Mouse (Mus musculus) left cerebral cortex, adult 8-10 months (tissue): ENCODE measurements around the gene Tgds. TPM values are rescaled to one million over a fixed set of nuclear protein-coding genes. Genes with fewer than 3 reads are reported as not detected.
A peak's percentile ranks its signal among the peaks of the same experiment; 100 is the strongest.
"Not testable (repeated sequence)": the region's sequence is repeated elsewhere in the genome, so short reads cannot be mapped to it uniquely, and the experiment has no call there.

Experiments used
- DNase-seq, 2 experiments: peaks; one replicate each; pipeline ENCODE4 v3.0.0; 2022; ENCODE audit warnings: low spot score in 2 of 2
- total RNA-seq, 4 experiments: library from RNA; stranded (reverse); gene quantifications; 2 replicates each; pipeline ENCODE4 v1.2.4; 2022

Tgds gene
- total RNA-seq: 10 to 100 TPM in 1 of 4 experiments, 1 to 10 TPM in 3; 5.4 to 11.0 (median 7.5) TPM

GRCm38 (mm10) chr14:118132642-118132977, at the start of gene Tgds:
Tgds (minus strand) TSS chr14:118132755.
- peak; percentile 97 to 99 for DNase-seq

- peak in 1 of 2 experiments; percentile 21 for DNase-seq
Observed at GRCm38 (mm10) chr14:118180711-118181177, 48.2 kb upstream of the Tgds start.

GRCm38 (mm10) chr14:118180117-118180557, 47.6 kb upstream of the Tgds start:
- peak in 1 of 2 experiments; percentile 29 for DNase-seq

- no peak for DNase-seq
Observed at GRCm38 (mm10) chr14:118179701-118180100, 47.1 kb upstream of the Tgds start.

- DNase-seq: no peak
Observed at GRCm38 (mm10) chr14:118179251-118179650, 46.7 kb upstream of the Tgds start.

GRCm38 (mm10) chr14:118175694-118176085, 43.1 kb upstream of the Tgds start:
- no peak for DNase-seq

GRCm38 (mm10) chr14:118175071-118175693, 42.6 kb upstream of the Tgds start:
- DNase-seq: no peak

- no peak for DNase-seq
Observed at GRCm38 (mm10) chr14:118173590-118174203, 41.1 kb upstream of the Tgds start.

GRCm38 (mm10) chr14:118168776-118169175, 36.2 kb upstream of the Tgds start:
- no peak for DNase-seq

GRCm38 (mm10) chr14:118162640-118163039, 30.1 kb upstream of the Tgds start:
- no peak for DNase-seq

GRCm38 (mm10) chr14:118161751-118162150, 29.2 kb upstream of the Tgds start:
- DNase-seq: no peak

GRCm38 (mm10) chr14:118157146-118157545, 24.6 kb upstream of the Tgds start:
- peak in 1 of 2 experiments; percentile 58 for DNase-seq

GRCm38 (mm10) chr14:118156740-118157139, 24.2 kb upstream of the Tgds start:
- no peak for DNase-seq

- DNase-seq: not testable (repeated sequence)
Observed at GRCm38 (mm10) chr14:118156056-118156455, 23.5 kb upstream of the Tgds start.

- DNase-seq: no peak
Observed at GRCm38 (mm10) chr14:118152294-118152651, 19.7 kb upstream of the Tgds start.

- no peak for DNase-seq
Observed at GRCm38 (mm10) chr14:118151651-118152293, 19.2 kb upstream of the Tgds start.

GRCm38 (mm10) chr14:118150656-118151551, 18.3 kb upstream of the Tgds start:
- no peak for DNase-seq

- no peak for DNase-seq
Observed at GRCm38 (mm10) chr14:118148554-118148953, 16.0 kb upstream of the Tgds start.

GRCm38 (mm10) chr14:118148046-118148445, 15.5 kb upstream of the Tgds start:
- DNase-seq: no peak

- no peak for DNase-seq
Observed at GRCm38 (mm10) chr14:118142283-118142682, 9.7 kb upstream of the Tgds start.

GRCm38 (mm10) chr14:118137487-118137886, 4.9 kb upstream of the Tgds start:
- no peak for DNase-seq
